Mouse (Mus musculus) thymus, adult 2 months (tissue): ENCODE results near the gene 9330161L09Rik.

Experiments
- CTCF ChIP-seq: fragments of 200-500 bp; IDR thresholded peaks from 2 replicates; pipeline ENCODE4 v1.5.1; 2012; ENCODE audit warnings: mild to moderate bottlenecking, control low read depth, low read length, moderate library complexity, borderline replicate concordance; ENCODE audit not compliant: control insufficient read depth, poor library complexity, insufficient read depth; ENCODE audit errors: extremely low read depth
- POLR2A ChIP-seq: fragments of 200-500 bp; IDR thresholded peaks from 2 replicates; pipeline ENCODE4 v1.6.1; 2012; ENCODE audit warnings: mild to moderate bottlenecking, low read length, control low read depth, moderate library complexity; ENCODE audit not compliant: control insufficient read depth, poor library complexity, insufficient read depth; ENCODE audit errors: extremely low read depth

- TF ChIP-seq CTCF: no peak
- TF ChIP-seq POLR2A: no peak
These were observed 33.9 kb downstream of the 9330161L09Rik start for GRCm38 (mm10) chr12:103373530-103374236.
